Mouse (Mus musculus): ENCODE results near the gene Tctex1d1.

Gene Tctex1d1

GRCm38 (mm10) chr4:102987756-102988155 is 9.3 kb downstream of the Tctex1d1 start:
- no peak for DNase-seq (ENCODE audit: low spot score in 2 of 2)

- DNase-seq (ENCODE audit: low spot score in 2 of 2) = no peak
Observed at GRCm38 (mm10) chr4:102988526-102988925, 10.1 kb downstream of the Tctex1d1 start.

- DNase-seq (ENCODE audit: low spot score in 2 of 2) = no peak
Observed at GRCm38 (mm10) chr4:102989391-102989790, 11.0 kb downstream of the Tctex1d1 start.

- DNase-seq (ENCODE audit: low spot score in 2 of 2) = no peak
Observed at GRCm38 (mm10) chr4:102990016-102990415, 11.6 kb downstream of the Tctex1d1 start.

GRCm38 (mm10) chr4:102990595-102991340 is 12.4 kb downstream of the Tctex1d1 start:
- DNase-seq (ENCODE audit: low spot score in 2 of 2) = no peak

- DNase-seq (ENCODE audit: low spot score in 2 of 2) = no peak
Observed at GRCm38 (mm10) chr4:102991685-102992084, 13.3 kb downstream of the Tctex1d1 start.

- DNase-seq (ENCODE audit: low spot score in 2 of 2) = no peak
Observed at GRCm38 (mm10) chr4:103004681-103005080, 26.3 kb downstream of the Tctex1d1 start.

- no peak for DNase-seq (ENCODE audit: low spot score in 2 of 2)
Observed at GRCm38 (mm10) chr4:103005190-103005945, 27.0 kb downstream of the Tctex1d1 start.

GRCm38 (mm10) chr4:103006266-103006665 is 27.9 kb downstream of the Tctex1d1 start:
- no peak for DNase-seq (ENCODE audit: low spot score in 2 of 2)

- no peak for DNase-seq (ENCODE audit: low spot score in 2 of 2)
Observed at GRCm38 (mm10) chr4:103006943-103007418, 28.6 kb downstream of the Tctex1d1 start.

GRCm38 (mm10) chr4:103010734-103011133 is 32.3 kb downstream of the Tctex1d1 start:
- DNase-seq (ENCODE audit: low spot score in 2 of 2) = no peak

- no peak for DNase-seq (ENCODE audit: low spot score in 2 of 2)
Observed at GRCm38 (mm10) chr4:103011823-103012222, 33.4 kb downstream of the Tctex1d1 start.

- DNase-seq (ENCODE audit: low spot score in 2 of 2) = no peak
Observed at GRCm38 (mm10) chr4:103013490-103013889, 35.1 kb downstream of the Tctex1d1 start.

- no peak for DNase-seq (ENCODE audit: low spot score in 2 of 2)
Observed at GRCm38 (mm10) chr4:103026621-103027020, 48.2 kb downstream of the Tctex1d1 start, which contains the start of gene Insl5. Gene Insl5, minus strand, starts transcription at chr4:103026842.

GRCm38 (mm10) chr4:103027745-103028144 is 49.3 kb downstream of the Tctex1d1 start:
- no peak for DNase-seq (ENCODE audit: low spot score in 2 of 2)

GRCm38 (mm10) chr4:103028177-103029088 is 50.0 kb downstream of the Tctex1d1 start:
- DNase-seq (ENCODE audit: low spot score in 2 of 2) = no peak

- no peak for DNase-seq (ENCODE audit: low spot score in 2 of 2)
Observed at GRCm38 (mm10) chr4:103039103-103039837, 60.9 kb downstream of the Tctex1d1 start.

- no peak for DNase-seq (ENCODE audit: low spot score in 2 of 2)
Observed at GRCm38 (mm10) chr4:103039838-103040191, 61.4 kb downstream of the Tctex1d1 start.

- no peak for DNase-seq (ENCODE audit: low spot score in 2 of 2)
Observed at GRCm38 (mm10) chr4:103042997-103043396, 64.6 kb downstream of the Tctex1d1 start.

- no peak for DNase-seq (ENCODE audit: low spot score in 2 of 2)
Observed at GRCm38 (mm10) chr4:103048046-103048445, 69.6 kb downstream of the Tctex1d1 start.
